ENCODE assay signal across 10 mouse cellular contexts in genomic region chr10:112926271-112926670, GRCm38 (mm10). TPM values are rescaled to one million over a fixed set of nuclear protein-coding genes. Genes with fewer than 3 reads are reported as not detected.
DNase-seq lines count a peak whose midpoint lies in the region; ATAC-seq and TF ChIP-seq lines count a peak whose summit lies in the region.
"Had no signal": no experiment of that assay in that cellular context is flagged by ENCODE, and none has a peak within 500 bp of the region (broad histone marks: within the 10 kb centered on the region; RNA-seq: fewer than 3 reads in every experiment).

No protein-coding gene starts in this region.

- H3K9ac ChIP-seq in embryonic facial prominence, embryonic 14.5 days (ENCODE audit: low read depth, low read length): no peak overlapping the region
- no peak overlapping the region for H3K9ac ChIP-seq in hindbrain, embryonic 15.5 days

- TF ChIP-seq POLR2A in myocyte (IDR thresholded peaks at IDR 0.05; ENCODE audit: insufficient read length, low read depth): no peak

- no peak for ATAC-seq in embryonic facial prominence, embryonic 14.5 days (ENCODE audit: low read depth)
- no peak for ATAC-seq in hindbrain, embryonic 15.5 days (ENCODE audit: low FRiP score, low read depth)

- peaks cover 40% of the 10 kb centered on the region for H3K36me3 ChIP-seq in embryonic facial prominence, embryonic 14.5 days (ENCODE audit: control insufficient read depth, insufficient read depth, low read length)
- H3K36me3 ChIP-seq in hindbrain, embryonic 15.5 days: peaks cover 29% of the 10 kb centered on the region
- peaks cover 15% of the 10 kb centered on the region for H3K36me3 ChIP-seq in myocyte (ENCODE audit: control insufficient read depth, insufficient read depth)

- H3K79me2 ChIP-seq in myocyte (ENCODE audit: control insufficient read depth, insufficient read depth): peaks cover 38% of the 10 kb centered on the region

- no peak overlapping the region for H3ac ChIP-seq in myocyte (ENCODE audit: control insufficient read depth, insufficient read length)

- H3K27me3 ChIP-seq in embryonic facial prominence, embryonic 14.5 days (replicated peaks; ENCODE audit: control insufficient read depth, insufficient read depth, low read length): no peaks in the 10 kb centered on the region
- no peaks in the 10 kb centered on the region for H3K27me3 ChIP-seq in hindbrain, embryonic 15.5 days
- H3K27me3 ChIP-seq in myocyte (ENCODE audit: control insufficient read depth, insufficient read depth, insufficient read length): no peaks in the 10 kb centered on the region

- peak overlapping the region; percentile 13; the same call in 1 of the 2 replicates for H3K4me2 ChIP-seq in embryonic facial prominence, embryonic 14.5 days (ENCODE audit: low read depth, low read length)
- H3K4me2 ChIP-seq in hindbrain, embryonic 15.5 days: peak overlapping the region; percentile 71
- H3K4me2 ChIP-seq in myocyte (ENCODE audit: low read depth): peak overlapping the region; percentile 55

- H3K9me3 ChIP-seq in embryonic facial prominence, embryonic 14.5 days (ENCODE audit: control insufficient read depth, low read length): no peaks in the 10 kb centered on the region
- no peaks in the 10 kb centered on the region for H3K9me3 ChIP-seq in hindbrain, embryonic 15.5 days

- DNase-seq in layer of hippocampus, adult 2 months (ENCODE audit: low spot score in 2 of 2): no peak
- no peak for DNase-seq in layer of hippocampus, adult 18-20 months (ENCODE audit: low spot score in 2 of 2)
- no peak for DNase-seq in embryonic facial prominence, embryonic 14.5 days (ENCODE audit: low spot score)
- DNase-seq in right cerebral cortex, postnatal 25 days: no peak
- DNase-seq in right cerebral cortex, postnatal 36 days (ENCODE audit: low spot score in 2 of 2): no peak
- DNase-seq in cerebellum, adult 11-12 months: no peak
- DNase-seq: heart, postnatal 4 days; left cerebral cortex, postnatal 4 days had no signal

- H3K4me3 ChIP-seq in layer of hippocampus, adult 2 months: peak overlapping the region; percentile 7; the same call in 1 of the 2 replicates
- H3K4me3 ChIP-seq in embryonic facial prominence, embryonic 14.5 days (ENCODE audit: low read depth, low read length): no peak overlapping the region
- no peak overlapping the region for H3K4me3 ChIP-seq in hindbrain, embryonic 15.5 days
- H3K4me3 ChIP-seq in myocyte: no peak overlapping the region

- H3K27ac ChIP-seq in layer of hippocampus, adult 2 months: no peak overlapping the region
- H3K27ac ChIP-seq in embryonic facial prominence, embryonic 14.5 days (replicated peaks; ENCODE audit: low read depth, low read length): no peak overlapping the region
- H3K27ac ChIP-seq in hindbrain, embryonic 15.5 days (replicated peaks): no peak overlapping the region

- no peak for TF ChIP-seq CTCF in layer of hippocampus, adult 2 months (conservative IDR thresholded peaks at IDR 0.05)

- peaks cover 7% of the 10 kb centered on the region for H3K4me1 ChIP-seq in embryonic facial prominence, embryonic 14.5 days (ENCODE audit: control insufficient read depth, insufficient read depth, low read length)
- peaks cover 36% of the 10 kb centered on the region for H3K4me1 ChIP-seq in hindbrain, embryonic 15.5 days (replicated peaks)

- WGBS in embryonic facial prominence, embryonic 14.5 days: 87% methylated on average over 2 of the region's 2 CpGs
- WGBS in hindbrain, embryonic 15.5 days: 76% methylated on average over 2 of the region's 2 CpGs

TF ChIP-seq in myocyte, 11 proteins besides CTCF, POLR2A, EP300 and RAD21:
- TF ChIP-seq E2F4 (IDR thresholded peaks at IDR 0.05; ENCODE audit: insufficient read depth) (no peak), POLR2AphosphoS2 (IDR thresholded peaks at IDR 0.05; ENCODE audit: insufficient read length, low read depth) (no peak), TCF12 (IDR thresholded peaks at IDR 0.05; ENCODE audit: insufficient read depth, poor library complexity, severe bottlenecking) (no peak), TCF3 (IDR thresholded peaks at IDR 0.05; ENCODE audit: insufficient read length, low read depth) (no peak), MAX (IDR thresholded peaks at IDR 0.05; ENCODE audit: low read depth) (no peak), CEBPB (IDR thresholded peaks at IDR 0.05; ENCODE audit: insufficient read depth, poor library complexity, severe bottlenecking) (no peak), MYOG (IDR thresholded peaks at IDR 0.05; ENCODE audit: control insufficient read depth in 1 of 3, insufficient read depth in 1 of 3, insufficient read length in 2 of 3, low read depth in 2 of 3) (no peak), REST (IDR thresholded peaks at IDR 0.05; ENCODE audit: insufficient read depth, insufficient read length) (no peak)

RNA-seq across cellular contexts. Expression of gene Atxn7l3b, which starts 2.5 kb away (rescaled TPM):
- 100 to 1,000 TPM; 160 to 169 TPM for total RNA-seq in layer of hippocampus, adult 2 months (2021)
- 100 to 1,000 TPM; 161 to 164 TPM for total RNA-seq in layer of hippocampus, adult 18-20 months (2021)
- 142 and 169 TPM in 2 replicates for polyA plus RNA-seq in embryonic facial prominence, embryonic 14.5 days (2014; fragmentation: Nextera tagmentation; extraction: Ambion mirVana)
- 351 and 370 TPM in 2 replicates for polyA plus RNA-seq in hindbrain, embryonic 15.5 days (2015; fragmentation: Nextera tagmentation; extraction: Ambion mirVana)
- 35.0 TPM for polyA plus RNA-seq in myocyte (2012; fragmentation: generic; extraction: Trizol)

Comparison
In these comparisons a context has a peak if more than half of its experiments do, and no peak if none do; other contexts are left out.
1. H3K4me2 ChIP-seq: peak in every context shown above with its lines; median percentile 71 in hindbrain, embryonic 15.5 days; 55 in myocyte; 13 in embryonic facial prominence, embryonic 14.5 days.